ENCODE assay signal across 21 mouse cellular contexts in the genomic region with DNA sequence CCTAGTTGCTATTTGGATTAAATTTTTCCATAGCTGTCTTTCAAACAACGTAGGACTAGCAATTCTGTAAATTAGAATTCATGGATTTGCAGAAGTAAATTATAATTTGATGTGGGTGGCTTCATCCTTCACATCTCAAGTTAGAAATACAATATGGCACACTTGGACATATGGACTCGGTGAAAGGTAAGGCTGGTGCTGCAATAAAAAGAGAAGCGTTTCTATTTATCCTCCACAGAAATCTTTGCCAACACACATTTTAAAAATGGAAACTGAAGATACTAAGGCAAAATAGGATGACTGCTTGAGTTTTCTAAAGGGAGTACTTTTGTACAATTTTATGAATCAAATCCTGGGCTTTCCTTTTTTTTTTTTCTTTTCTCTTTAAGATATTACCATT.
"Had no signal": no experiment of that assay in that cellular context is flagged by ENCODE, and none has a peak within 500 bp of the region (broad histone marks: within the 10 kb centered on the region; RNA-seq: fewer than 3 reads in every experiment).

No protein-coding gene starts in this region.

- DNase-seq: cerebellum, adult 8-10 months; cerebellum, adult 9-10 months; cerebellum, adult 9-11 months; cerebellum, postnatal 10 days; cerebellum, postnatal 14 days; cerebellum, postnatal 25 days; cerebellum, postnatal 36 days; embryo, embryonic 11 days; forebrain, postnatal 0 days; gastrocnemius, adult 2 months; gastrocnemius, postnatal 10 days; gastrocnemius, postnatal 14 days; gastrocnemius, postnatal 25 days; gastrocnemius, postnatal 36 days; heart, adult 11 months; heart, adult 18-20 months; heart, adult 2 months had no signal

- ATAC-seq: forebrain, embryonic 13.5 days; forebrain, embryonic 14.5 days; forebrain, embryonic 15.5 days; forebrain, embryonic 16.5 days; forebrain, postnatal 0 days had no signal
